In the genomic region with DNA sequence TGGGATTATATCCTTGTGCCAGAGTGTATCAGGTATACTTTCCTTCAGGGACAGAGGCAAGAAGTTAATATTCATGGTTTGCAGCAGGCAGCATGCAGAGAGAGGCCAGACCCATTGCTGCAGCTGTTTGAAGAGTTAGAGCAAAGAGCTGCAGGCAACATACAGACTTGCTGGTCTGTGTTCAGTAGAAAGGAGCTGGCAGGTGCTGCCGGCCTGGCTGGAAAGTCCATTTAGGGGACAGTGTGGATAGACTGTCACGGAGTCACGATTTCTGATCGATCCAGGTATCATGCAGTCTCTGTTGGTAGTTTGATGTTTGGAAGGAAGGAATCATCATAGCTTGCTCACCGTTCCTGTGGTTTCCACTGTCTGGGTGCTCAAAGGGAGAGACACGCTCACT, we compare ENCODE assay signal across 9 mouse cellular contexts. TPM values are rescaled to one million over a fixed set of nuclear protein-coding genes. Genes with fewer than 3 reads are reported as not detected.
DNase-seq lines count a peak whose midpoint lies in the region; ATAC-seq and TF ChIP-seq lines count a peak whose summit lies in the region.
"Had no signal": no experiment of that assay in that cellular context is flagged by ENCODE, and none has a peak within 500 bp of the region (broad histone marks: within the 10 kb centered on the region; RNA-seq: fewer than 3 reads in every experiment).

No protein-coding gene starts in this region.

- TF ChIP-seq CTCF in kidney, postnatal 0 days (IDR thresholded peaks at IDR 0.05; ENCODE audit: low read depth), result no peak

- no peaks in the 10 kb centered on the region; the same call in 1 of the 2 replicates for H3K9me3 ChIP-seq in kidney, postnatal 0 days (replicated peaks; ENCODE audit: low read length)
- H3K9me3 ChIP-seq in forebrain, embryonic 14.5 days (replicated peaks; ENCODE audit: control insufficient read depth, low read length), result no peaks in the 10 kb centered on the region
- 0 out of 2 replicates have a peak, but pooled peaks cover 4% of the 10 kb centered on the region for H3K9me3 ChIP-seq in limb, embryonic 10.5 days (replicated peaks)
- H3K9me3 ChIP-seq in neural tube, embryonic 13.5 days, result peaks cover 6% of the 10 kb centered on the region; the same call in 1 of the 2 replicates

- H3K4me1 ChIP-seq in kidney, postnatal 0 days (replicated peaks; ENCODE audit: insufficient read depth, low read length), result 0 out of 2 replicates have a peak, but pooled peaks cover 3% of the 10 kb centered on the region
- peaks cover 27% of the 10 kb centered on the region for H3K4me1 ChIP-seq in forebrain, embryonic 14.5 days (ENCODE audit: control insufficient read depth, insufficient read depth, low read length)
- H3K4me1 ChIP-seq in limb, embryonic 10.5 days, result peaks cover 39% of the 10 kb centered on the region
- H3K4me1 ChIP-seq in neural tube, embryonic 13.5 days (replicated peaks), result peaks cover 41% of the 10 kb centered on the region

- no peak overlapping the region for H3K4me2 ChIP-seq in kidney, postnatal 0 days (ENCODE audit: low read length)
- H3K4me2 ChIP-seq in forebrain, embryonic 14.5 days (ENCODE audit: low read length), result no peak overlapping the region
- H3K4me2 ChIP-seq in neural tube, embryonic 13.5 days, result no peak overlapping the region

- no peaks in the 10 kb centered on the region for H3K27me3 ChIP-seq in kidney, postnatal 0 days (ENCODE audit: insufficient read depth, low read length)
- H3K27me3 ChIP-seq in forebrain, embryonic 14.5 days (replicated peaks; ENCODE audit: control insufficient read depth, insufficient read depth, low read length), result no peaks in the 10 kb centered on the region
- no peaks in the 10 kb centered on the region for H3K27me3 ChIP-seq in limb, embryonic 10.5 days (ENCODE audit: low read depth, poor library complexity, severe bottlenecking)
- no peaks in the 10 kb centered on the region for H3K27me3 ChIP-seq in neural tube, embryonic 13.5 days

- peaks cover 58% of the 10 kb centered on the region for H3K36me3 ChIP-seq in kidney, postnatal 0 days (ENCODE audit: insufficient read depth, low read length)
- H3K36me3 ChIP-seq in forebrain, embryonic 14.5 days (ENCODE audit: control insufficient read depth, insufficient read depth, low read length), result peaks cover 41% of the 10 kb centered on the region
- H3K36me3 ChIP-seq in limb, embryonic 10.5 days, result peaks cover 94% of the 10 kb centered on the region
- peaks cover 30% of the 10 kb centered on the region for H3K36me3 ChIP-seq in neural tube, embryonic 13.5 days

- WGBS in kidney, postnatal 0 days, result 80% methylated on average over 6 of the region's 6 CpGs
- WGBS in forebrain, embryonic 14.5 days, result 46% methylated on average over 6 of the region's 6 CpGs
- 94% methylated on average over 6 of the region's 6 CpGs for WGBS in limb, embryonic 10.5 days
- 45% methylated on average over 6 of the region's 6 CpGs for WGBS in neural tube, embryonic 13.5 days

- no peak for ATAC-seq in kidney, postnatal 0 days (replicated peaks; ENCODE audit: low FRiP score, low read depth)
- no peak; the same call in 1 of the 2 replicates for ATAC-seq in forebrain, embryonic 14.5 days
- peak; percentile 8 for ATAC-seq in neural tube, embryonic 13.5 days (ENCODE audit: low read depth)

- no peak for DNase-seq in kidney, postnatal 0 days (ENCODE audit: low spot score)
- DNase-seq in kidney, adult 18-20 months, result no peak
- DNase-seq in forebrain, embryonic 14.5 days (ENCODE audit: low spot score), result no peak
- DNase-seq in limb, embryonic 10.5 days (ENCODE audit: low spot score), result no peak
- DNase-seq in frontal cortex, adult 2 months (ENCODE audit: extremely low spot score in 1 of 2, low spot score in 1 of 2), result no peak
- DNase-seq in spleen, adult 12 weeks (ENCODE audit: low spot score), result no peak
- DNase-seq: lung, postnatal 14 days had no signal

- H3K27ac ChIP-seq in kidney, postnatal 0 days, result peak overlapping the region; percentile 38; the same call in 1 of the 2 replicates
- peak overlapping the region; percentile 82 for H3K27ac ChIP-seq in forebrain, embryonic 14.5 days (ENCODE audit: low read depth, low read length)
- 0 out of 2 replicates have a peak overlapping the region, but pooled peaks have one; percentile 48 for H3K27ac ChIP-seq in limb, embryonic 10.5 days
- H3K27ac ChIP-seq in neural tube, embryonic 13.5 days (replicated peaks), result peak overlapping the region; percentile 77

- H3K4me3 ChIP-seq in kidney, postnatal 0 days (replicated peaks; ENCODE audit: low read depth, low read length), result no peak overlapping the region
- no peak overlapping the region for H3K4me3 ChIP-seq in forebrain, embryonic 14.5 days (ENCODE audit: low read depth, low read length)
- H3K4me3 ChIP-seq in limb, embryonic 10.5 days, result no peak overlapping the region
- no peak overlapping the region for H3K4me3 ChIP-seq in neural tube, embryonic 13.5 days

- no peak overlapping the region for H3K9ac ChIP-seq in kidney, postnatal 0 days (ENCODE audit: low read depth, low read length)
- H3K9ac ChIP-seq in forebrain, embryonic 14.5 days (ENCODE audit: low read length), result no peak overlapping the region
- no peak overlapping the region for H3K9ac ChIP-seq in neural tube, embryonic 13.5 days

RNA-seq across cellular contexts. Expression of gene Adam30, which starts 54.9 kb away (rescaled TPM):
- polyA plus RNA-seq in kidney, postnatal 0 days (2015; fragmentation: Nextera tagmentation; extraction: Ambion mirVana), result not detected in 2 replicates
- not detected in 2 replicates for polyA plus RNA-seq in forebrain, embryonic 14.5 days (2014; fragmentation: Nextera tagmentation; extraction: Ambion mirVana)
- polyA plus RNA-seq in limb, embryonic 10.5 days (2016; fragmentation: Nextera tagmentation; extraction: Ambion mirVana), result not detected in 2 replicates
- polyA plus RNA-seq in neural tube, embryonic 13.5 days (2015; fragmentation: Nextera tagmentation; extraction: Ambion mirVana), result not detected in 2 replicates
- not detected in 2 replicates for polyA plus RNA-seq in frontal cortex, adult 2 months (2012; rRNA removed)
- polyA plus RNA-seq: intestine, embryonic 16.5 days had no signal
